Mouse (Mus musculus): ENCODE data around the gene Alkbh7.

Gene Alkbh7

DNA sequence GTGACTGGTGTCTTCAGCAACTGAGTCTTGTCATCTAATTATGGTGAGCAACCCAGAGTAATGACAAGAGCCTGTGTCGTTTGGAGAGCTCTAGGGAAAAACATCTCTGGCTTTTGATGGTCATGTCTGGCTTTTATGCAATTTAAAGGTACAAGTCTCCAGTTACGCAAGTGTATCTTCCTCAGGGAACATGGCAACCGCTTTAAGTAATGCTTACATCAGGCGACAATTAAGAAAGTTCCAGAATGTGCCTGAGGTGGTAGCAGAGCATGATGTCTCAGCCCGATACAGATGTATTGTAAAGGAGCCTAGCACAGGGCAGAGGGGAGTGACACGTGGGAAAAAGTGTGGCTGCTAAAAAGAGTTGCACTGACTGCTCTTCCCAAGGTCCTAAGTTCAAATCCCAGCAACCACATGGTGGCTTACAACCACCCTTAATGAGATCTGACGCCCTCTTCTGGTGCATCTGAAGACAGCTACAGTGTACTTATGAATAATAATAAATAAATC lies 8.2 kb upstream of the Alkbh7 start:
- peak; percentile 50 for DNase-seq

DNA sequence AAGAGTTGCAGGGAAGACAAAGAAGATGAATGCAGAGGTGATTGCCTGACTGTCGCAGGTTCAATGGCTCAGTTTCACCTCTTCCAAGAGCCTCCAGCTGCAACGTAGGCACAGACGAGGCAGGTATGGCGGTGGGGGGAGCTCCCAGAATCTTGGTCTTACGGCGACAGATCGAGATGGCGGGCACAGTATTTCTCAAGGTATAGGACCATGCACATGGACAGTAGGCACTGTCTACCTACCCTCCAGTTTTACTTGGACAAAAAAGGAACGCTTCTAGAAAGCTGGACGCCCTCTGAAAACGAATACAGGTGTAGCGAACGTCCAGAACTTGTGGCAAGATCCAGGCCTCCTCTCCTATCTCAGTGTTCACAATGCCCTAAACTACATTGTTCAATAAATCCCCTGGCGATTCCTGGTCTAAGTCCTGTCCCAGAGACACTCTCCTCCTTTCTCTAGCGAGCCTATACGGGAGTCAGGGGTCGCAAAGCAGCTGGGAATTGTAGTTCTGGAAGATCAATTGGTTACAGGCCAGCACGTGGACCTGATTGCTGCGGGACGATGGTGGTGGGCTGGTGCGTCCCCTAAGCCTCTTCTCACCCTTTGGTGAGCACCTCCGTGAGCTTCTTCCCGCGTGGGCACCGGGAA lies 7.5 kb upstream of the Alkbh7 start:
- DNase-seq, result peak; percentile 61

DNA sequence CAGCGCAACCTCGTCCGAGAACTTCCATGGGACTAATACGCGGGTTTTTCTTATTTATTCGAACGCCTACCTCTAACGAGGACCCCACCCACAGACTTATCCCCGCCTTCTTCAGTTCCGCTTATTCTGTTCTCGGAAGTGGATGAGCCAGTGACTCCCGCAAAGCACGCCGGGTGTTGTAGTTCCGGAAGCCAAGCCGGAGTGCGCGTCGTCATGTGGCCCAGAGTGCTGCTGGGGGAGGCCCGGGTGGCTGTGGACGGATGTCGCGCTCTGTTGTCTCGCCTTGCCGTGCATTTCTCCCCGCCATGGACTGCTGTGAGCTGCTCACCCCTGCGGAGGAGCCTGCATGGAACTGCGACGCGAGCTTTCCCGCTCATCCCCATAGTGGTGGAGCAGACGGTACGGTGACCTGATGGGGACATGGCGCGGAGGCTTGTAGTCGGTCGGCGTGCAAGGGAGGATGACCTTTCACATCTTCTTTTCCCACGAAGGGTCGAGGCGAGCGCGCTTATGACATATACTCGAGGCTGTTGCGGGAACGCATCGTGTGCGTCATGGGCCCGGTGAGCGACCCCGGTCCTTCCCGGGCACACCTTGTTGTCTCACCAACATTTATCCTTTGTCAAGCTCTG lies 6.9 kb upstream of the Alkbh7 start, which contains the start of gene Clpp:
Gene Clpp, plus strand, starts transcription at position 191 of the 632 bp plus-strand sequence.
- DNase-seq, result peak; percentile 93

DNA sequence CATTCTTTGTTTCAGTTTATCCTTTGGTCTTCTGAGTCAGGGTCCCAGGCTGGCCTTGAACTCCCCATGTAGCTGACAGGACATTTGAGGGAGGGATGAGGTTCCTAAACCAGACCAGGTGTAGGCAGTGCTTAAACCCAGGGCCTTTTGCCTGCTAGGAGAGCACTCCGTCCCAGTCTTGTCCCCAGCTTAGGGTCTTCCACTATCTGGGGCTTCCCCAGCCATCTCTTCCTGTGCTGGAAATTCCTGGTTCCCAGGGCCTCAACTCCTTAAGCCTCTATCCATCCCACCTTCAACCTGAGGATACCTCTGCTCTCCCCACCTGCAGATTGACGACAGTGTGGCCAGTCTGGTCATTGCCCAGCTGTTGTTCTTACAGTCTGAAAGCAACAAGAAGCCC lies 6.2 kb upstream of the Alkbh7 start:
- DNase-seq, result peak; percentile 28

DNA sequence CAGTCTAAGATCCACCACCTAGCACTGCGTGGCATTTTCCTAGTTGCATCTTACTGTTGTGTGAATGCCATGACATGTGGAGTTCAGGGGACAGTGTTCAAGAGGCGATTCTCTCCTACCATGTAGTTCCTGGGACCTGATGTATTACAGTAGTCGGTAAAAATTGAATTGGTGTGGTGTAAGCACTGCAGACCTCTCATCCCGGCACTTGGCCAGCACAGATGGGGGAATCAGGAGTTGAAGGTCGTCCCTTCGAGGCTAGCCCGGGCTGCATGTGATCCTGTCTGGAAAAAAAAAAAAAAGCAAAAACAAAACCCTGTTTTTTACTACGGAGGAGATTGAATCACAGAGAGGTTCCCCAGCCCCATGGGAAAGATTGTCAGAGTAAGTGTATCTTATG lies 2.1 kb upstream of the Alkbh7 start:
- no peak for DNase-seq

DNA sequence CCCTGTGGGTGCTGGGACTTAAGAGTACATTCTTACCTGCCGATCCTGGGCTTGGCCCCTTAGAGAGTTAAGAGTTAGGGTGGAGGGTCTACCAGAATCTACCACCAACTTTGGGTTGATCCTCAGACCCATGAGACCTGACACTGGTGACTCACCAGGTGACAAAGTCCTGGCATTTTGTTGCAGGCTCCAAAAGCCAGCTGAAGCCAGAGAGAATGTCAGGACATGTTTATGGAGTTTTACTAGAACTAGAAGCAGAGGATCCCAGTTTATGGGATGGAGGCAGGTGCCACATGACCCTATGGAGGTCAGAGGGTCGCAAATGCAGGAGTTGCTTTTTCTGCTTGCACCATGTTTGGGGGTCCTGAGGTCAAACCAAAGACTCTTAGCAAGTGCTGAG lies 633 bp upstream of the Alkbh7 start:
- DNase-seq, result no peak

DNA sequence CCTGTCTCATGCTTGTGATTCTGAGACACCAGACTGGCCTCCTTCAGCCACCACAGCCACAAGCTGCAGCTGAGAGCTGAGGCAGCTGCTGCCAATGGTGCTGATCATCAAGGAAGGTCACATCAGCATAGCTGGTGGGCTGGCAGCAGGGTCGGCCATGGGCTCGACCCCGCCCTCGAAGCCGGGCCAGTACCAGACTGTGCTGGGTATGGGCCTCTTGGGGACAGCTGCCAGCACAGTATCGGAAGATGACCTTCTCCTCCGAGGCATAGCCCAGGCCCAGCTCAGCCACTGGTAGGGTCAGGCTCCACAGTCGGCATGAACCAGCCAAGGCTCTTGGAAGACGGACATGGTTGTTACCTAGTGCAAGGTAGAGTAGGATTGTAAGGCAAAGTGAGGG lies 2.3 kb downstream of the Alkbh7 start:
- DNase-seq, result no peak

DNA sequence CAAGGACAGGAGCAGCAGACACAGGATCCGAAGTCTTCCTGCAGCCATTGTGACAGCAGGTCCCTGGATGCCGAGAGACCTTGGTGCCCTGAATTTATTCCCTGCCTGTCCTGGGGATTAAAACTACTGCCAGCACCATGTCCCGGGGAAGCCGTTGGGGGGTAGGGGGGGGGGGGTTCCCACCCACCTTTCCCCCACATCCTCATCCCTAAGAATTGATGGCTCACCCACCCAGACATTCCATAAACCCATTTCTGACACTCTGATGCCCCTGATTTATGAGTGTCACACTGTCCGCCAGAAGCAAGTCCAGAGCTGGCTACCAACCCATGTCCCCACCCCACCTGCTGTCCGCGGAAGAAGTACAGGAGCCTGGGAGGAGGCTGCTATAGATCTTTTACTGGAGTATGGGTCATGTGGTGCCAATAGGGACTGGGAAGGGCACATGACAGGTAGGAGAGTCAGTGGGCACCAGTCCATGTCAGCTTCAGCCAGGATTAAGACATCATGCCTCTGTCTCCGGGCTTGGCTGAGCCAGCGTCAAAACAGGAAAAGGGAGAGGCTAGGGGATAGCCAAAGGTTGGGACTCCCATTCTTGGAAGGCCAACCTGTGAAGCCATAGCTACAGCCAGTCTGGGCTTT lies 3.0 kb downstream of the Alkbh7 start, which contains the start of gene Pspn:
Gene Pspn, minus strand, starts transcription at position 51 of the 642 bp plus-strand sequence.
- DNase-seq, result no peak

DNA sequence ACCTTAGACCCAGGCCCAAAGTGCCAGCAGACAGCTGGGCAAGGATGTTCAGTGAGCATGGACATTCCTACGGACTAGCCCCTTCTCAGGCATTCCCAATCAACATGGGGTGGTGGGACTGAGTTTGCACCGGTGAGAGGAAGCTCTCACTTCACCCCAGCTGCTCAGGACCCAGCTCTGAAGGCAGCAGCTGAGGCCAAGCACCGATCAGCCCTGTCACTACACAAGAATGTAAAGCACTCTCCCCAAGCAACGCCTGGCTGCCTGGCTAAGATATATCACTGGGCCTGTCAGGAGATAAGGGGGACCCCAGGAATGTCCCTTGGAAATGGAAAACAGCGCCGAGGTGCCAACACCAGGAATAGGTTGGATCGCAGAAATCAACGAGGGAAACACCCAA lies 4.1 kb downstream of the Alkbh7 start:
- DNase-seq, result no peak

DNA sequence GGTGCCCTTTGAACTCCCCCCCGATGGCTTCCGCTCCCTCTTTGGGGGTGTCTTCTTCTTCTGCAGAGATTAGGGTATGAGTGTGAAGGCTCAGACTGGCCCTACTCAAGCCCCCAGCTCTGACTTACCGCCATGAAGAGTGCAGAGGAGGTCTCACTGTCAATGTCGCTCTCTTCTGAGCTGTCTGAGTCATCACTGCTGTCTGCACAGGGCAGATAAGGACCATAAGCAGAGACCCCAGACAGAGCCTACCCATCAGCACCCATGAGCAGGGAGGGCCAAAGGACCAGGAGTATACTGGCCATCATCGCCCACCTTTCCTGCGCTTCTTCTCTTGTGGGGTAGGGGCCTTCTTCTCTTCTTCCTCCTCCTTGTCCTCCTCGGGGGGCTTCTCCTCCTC lies 6.9 kb downstream of the Alkbh7 start:
- DNase-seq, result no peak

DNA sequence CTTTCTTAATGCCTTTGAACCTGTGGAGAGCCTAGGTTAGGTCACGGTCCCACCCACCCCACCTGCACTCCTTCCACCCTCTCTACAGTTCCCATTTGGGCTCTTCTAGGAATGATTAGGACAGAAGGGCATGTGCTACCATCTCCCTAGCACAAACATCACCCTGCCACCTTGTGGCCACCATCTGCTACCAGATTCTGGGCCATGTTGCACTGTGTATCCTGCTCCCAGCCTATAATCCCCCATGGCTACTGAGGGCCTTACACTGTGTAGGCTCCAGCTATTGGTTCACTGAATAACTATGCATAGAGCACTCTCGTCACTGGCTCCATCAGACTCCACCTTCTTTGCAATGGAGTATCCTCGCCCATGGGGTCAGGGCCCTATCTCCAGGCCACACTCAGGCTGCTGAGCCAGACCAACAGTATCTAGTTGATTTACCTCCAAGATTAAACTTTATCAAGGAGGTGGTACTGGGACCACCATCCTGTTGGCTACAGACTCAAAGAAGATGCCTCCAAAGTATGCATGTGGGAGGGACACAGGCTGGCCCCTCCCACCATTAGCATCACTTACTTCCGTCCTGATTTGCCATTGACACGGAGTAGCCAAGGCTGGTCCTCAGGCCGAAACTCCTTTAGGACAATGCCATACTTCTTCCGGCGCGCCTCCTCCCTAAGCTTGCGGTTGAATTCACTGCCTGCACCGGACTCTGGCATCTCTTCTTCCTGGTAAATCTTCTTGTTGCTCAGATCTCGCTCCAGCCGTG lies 10.2 kb downstream of the Alkbh7 start:
- no peak for DNase-seq

DNA sequence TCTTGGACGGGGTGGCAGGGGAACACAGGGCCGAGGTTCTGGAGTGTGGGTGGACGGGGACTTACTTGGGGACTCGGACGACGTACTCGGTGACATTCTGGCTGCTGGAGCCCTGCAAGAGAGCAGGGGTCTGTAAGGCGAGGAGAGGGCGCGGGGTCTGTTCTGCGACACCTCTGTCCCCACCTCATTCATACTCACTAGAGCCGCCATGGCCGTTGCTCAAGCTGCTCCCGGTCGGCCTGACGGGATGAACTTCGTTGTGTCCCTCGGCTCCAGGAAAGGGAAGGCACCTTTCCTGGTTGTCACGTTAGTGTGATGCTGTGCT lies 13.7 kb downstream of the Alkbh7 start:
- DNase-seq, result no peak

DNA sequence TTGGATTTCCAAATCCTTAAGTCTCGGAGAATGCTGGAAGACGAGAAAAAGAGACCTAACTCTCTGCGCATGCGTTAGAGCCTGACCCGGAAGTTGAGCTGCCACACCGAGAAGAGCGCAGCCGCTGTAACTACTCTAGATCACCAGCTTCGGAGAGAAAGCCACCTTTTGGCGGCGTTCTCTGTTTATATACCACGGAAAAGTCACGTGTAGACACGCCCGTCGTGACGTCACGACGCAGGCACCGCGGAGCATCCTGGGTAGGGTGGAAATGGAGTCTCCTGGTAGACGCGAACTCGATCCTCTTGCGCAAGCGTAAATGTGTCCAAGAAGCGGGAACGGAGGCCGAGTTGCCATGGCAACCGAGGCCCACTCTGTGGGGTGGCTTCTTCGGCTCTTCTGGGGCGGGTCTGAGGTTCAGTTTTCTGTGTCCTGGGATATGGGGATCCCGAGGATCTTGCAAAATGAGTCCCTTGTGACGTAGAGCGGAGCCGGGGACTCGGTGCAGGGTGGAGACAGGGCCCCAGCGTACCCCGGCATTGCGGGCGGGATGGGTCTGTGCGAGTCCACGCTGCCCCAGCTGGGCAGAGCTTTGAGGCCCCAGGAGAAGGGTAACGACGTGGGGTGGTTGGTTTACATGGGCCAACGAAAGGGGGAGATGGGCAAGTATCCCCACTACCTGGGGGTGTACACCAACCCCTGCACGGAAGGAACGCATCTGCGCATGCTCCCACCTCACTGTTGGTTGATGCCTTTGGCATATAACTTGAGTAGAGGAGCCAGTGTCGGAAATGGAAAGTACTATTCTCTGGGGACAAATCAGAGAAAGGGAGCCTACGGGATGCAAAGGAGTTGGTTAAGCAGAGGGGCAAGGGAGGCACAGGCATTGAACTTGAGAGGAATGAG lies 14.3 kb downstream of the Alkbh7 start, which contains the start of the genes Gtf2f1 and Gm17949:
Gene Gtf2f1, minus strand, starts transcription at position 53 of the 906 bp plus-strand sequence.
Gene Gm17949, plus strand, starts transcription at position 234 of the 906 bp plus-strand sequence.
- peak; percentile 95 for DNase-seq

DNA sequence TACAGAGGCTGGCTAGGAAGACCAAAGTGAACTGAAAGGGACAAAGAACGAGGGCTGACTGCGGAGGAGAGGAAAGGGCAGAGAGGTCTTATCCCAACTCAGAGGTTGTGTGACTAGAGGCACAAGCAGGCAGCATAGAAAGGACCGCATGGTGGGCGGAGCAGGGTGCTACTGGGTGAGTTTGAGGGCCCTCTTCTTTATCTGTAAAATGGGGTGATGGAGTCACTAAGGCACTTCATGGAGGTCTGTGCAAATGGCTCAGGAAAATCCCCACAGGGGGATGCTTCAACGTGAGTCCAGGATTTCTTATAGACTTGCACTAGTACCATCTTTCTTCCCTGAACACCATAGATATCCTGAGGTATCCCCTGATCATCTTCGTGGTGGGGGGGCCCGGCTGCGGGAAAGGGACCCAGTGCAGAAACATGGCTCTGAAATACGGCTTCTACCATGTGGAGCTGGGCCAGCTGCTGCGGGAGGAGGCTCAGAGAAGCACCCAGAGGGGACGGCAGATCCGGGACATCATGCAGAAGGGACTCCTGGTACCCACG lies 15.2 kb downstream of the Alkbh7 start:
- peak; percentile 72 for DNase-seq

DNA sequence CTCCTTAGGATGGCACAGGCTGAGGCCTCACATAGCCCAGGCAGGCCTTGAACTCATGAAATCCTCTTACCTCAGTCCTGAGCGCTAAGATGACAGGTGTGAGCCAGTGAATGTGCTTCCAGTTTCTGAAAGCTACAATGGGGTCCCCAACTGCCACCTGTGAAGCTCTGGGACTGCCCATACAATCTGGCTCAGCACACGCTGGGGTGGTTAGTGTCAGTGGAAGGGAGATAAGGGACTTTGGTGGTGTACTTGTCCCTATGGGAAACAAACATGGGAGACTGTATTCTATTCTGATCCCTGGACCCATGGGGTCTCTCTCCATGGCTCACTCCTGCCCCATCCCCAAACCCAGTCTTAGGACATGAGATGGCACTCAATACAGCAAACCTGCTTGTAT lies 22.6 kb downstream of the Alkbh7 start:
- no peak for DNase-seq

DNA sequence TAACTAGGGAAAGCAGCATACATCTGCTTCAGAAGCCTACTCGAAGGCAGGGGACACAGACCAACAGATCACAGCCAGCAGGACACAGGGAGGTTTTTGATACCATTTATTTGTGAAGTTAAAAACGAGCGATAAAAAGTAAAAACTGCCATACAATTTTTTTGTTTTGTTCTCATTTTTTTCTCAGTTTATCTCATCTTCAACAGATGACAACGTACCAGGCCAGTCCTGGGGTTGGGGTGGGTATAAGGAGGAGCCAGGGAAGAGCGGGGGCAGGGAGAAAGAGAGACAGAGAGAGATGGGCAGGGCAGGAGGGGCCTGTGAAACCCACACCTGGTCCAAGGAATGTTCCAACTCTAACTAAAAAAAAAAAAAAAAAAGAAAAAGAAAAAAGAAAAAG lies 23.8 kb downstream of the Alkbh7 start:
- DNase-seq, result no peak

DNA sequence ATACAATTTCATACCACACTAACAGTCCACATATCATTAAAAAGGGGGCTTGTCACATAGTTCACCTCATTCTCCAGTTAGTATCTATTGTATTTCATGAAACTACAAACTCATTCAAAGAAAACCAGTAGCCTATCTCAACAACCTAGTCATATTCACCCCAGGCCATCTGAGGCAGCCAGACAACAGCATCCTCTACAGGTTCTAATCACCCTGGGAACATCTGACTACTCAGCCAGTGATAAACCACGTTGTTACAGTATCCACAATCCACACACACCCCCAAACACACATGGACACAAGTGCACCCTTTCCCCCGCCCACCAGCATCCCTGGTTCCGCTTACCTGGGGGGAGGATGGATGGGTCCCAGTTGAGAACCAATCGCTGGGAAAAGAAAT lies 30.3 kb downstream of the Alkbh7 start:
- DNase-seq, result no peak

DNA sequence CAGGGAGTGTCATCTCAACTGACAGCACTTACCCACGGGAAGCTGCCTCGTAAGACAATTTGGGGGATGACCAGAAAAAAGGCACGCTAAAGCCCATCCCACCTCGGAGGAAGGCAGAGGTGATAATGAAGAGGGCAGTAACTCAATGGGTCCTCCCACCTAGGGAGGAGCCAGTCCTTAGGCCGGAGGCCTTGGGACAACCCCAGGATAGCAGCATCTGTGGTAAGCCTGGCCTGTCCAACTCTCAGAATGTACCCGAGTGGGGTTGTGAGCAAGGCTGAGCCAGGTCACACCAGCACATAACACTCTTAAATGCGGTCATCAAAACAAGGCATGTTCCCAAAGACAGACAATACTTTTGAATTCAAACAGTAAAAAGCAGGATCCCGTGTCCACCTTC lies 32.6 kb downstream of the Alkbh7 start:
- no peak for DNase-seq

DNA sequence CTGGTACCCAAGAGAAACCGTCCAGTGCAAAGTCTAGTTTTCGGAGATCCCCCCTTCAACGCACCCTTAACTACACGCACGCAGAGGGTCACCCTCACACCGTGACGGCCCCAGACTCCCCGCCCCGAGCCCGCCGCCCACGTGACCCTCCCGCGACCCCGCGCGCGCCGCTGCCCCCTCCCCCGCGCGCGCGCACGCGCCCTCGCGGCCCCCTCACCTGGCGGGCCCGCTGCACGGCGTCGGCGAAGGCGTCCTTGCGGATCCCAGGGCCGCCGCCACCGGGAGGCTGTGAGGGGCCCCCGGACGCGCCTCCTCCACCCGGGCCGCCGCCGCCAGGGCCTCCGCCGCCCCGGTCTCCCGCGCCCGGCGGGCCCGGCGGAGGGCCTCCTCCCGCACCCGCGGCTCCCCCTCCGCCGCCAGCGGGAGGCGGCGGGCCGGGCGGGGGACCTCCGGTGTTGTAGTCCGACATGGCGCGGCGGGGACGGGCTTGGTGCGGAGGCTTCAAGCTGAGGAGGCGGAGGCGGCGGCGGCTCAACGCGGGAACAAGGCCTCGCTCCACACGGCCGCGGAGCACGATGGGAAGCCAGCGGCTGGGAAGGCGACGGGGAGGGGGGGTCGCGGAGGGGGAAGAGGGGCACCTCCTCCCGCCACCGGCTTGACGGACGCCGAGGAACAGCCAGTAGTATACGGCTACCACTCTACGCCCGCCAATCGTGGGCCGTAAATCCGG lies 34.0 kb downstream of the Alkbh7 start, which contains the start of gene Khsrp:
Gene Khsrp, minus strand, starts transcription at position 592 of the 730 bp plus-strand sequence.
- no peak for DNase-seq

DNA sequence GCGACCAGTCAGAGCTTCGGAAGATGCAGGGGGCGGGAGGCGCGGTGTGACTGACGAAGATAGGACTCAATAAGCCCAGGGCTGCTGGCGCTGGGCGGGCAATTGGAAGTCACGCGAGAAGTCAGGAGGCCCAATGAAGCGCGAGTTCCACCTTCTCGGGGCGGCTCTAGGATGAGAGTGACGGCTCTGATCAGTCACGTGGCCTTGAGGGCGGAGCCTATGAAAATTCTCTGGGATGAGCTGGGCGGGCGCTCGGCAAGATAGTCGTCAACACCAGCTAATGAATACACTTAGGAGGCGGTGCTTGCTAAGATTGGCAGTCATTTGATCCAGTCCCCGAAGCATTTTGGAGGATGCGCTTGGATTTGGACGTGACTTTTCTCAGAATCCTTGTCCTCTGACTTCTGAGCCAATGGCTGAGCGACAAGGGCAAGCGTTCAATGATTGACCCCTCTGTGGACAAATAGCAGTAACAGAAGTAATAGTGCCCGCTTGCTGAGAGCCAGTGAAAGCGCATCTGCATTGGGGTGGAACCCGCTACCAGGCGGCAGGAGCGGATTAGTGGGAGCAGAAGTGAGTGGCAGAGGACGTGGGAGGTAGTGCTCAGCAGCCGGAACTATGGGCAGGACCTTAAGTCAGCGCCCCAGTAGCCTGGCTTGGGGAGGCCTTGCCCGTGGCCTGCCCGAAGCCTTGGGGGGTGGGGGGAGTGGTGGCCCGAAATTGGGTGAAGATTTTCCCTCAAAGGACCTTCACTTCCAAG lies 34.7 kb downstream of the Alkbh7 start:
- peak; percentile 100 for DNase-seq

Measured in cerebellum, adult 11-12 months (tissue).